7 mouse cellular contexts compared by ENCODE assay signal in genomic region chr12:34432461-34432860, GRCm38 (mm10).
DNase-seq lines count a peak whose midpoint lies in the region; ATAC-seq and TF ChIP-seq lines count a peak whose summit lies in the region.

No protein-coding gene starts in this region.

- H3K36me3 ChIP-seq in intestine, embryonic 15.5 days, result no peaks in the 10 kb centered on the region

- peak; percentile 63; the same call in 1 of the 2 replicates for ATAC-seq in intestine, embryonic 15.5 days

- no peak for TF ChIP-seq POLR2A in cortical plate, adult 2 months (IDR thresholded peaks at IDR 0.05; ENCODE audit: extremely low read depth, insufficient read depth, low read length)

- H3K27ac ChIP-seq in cortical plate, adult 2 months (ENCODE audit: insufficient read depth, low read length), result no peak overlapping the region
- no peak overlapping the region for H3K27ac ChIP-seq in intestine, embryonic 15.5 days

- no peaks in the 10 kb centered on the region for H3K4me1 ChIP-seq in cortical plate, adult 2 months (ENCODE audit: control insufficient read depth, insufficient read depth, low read length)
- no peaks in the 10 kb centered on the region for H3K4me1 ChIP-seq in intestine, embryonic 15.5 days (replicated peaks)

- H3K27me3 ChIP-seq in intestine, embryonic 15.5 days (replicated peaks), result no peaks in the 10 kb centered on the region

- TF ChIP-seq CTCF in cortical plate, adult 2 months (IDR thresholded peaks at IDR 0.05; ENCODE audit: extremely low read depth, insufficient read depth, low read length), result peak; percentile 69

- WGBS in intestine, embryonic 15.5 days, result 30% methylated on average over 5 of the region's 5 CpGs

- H3K4me2 ChIP-seq in intestine, embryonic 15.5 days (replicated peaks), result no peak overlapping the region

- DNase-seq in left cerebral cortex, adult 11 months (ENCODE audit: low spot score), result peak; percentile 7
- DNase-seq in left cerebral cortex, postnatal 4 days, result no peak
- peak; percentile 61 for DNase-seq in Muller cell, postnatal 12 days (ENCODE audit: inconsistent ontology term)
- DNase-seq in naive thymus-derived CD4-positive, alpha-beta T cell, adult 2 months (ENCODE audit: low read depth), result peak; percentile 23
- DNase-seq in urinary bladder, adult 2 months (ENCODE audit: low spot score), result no peak

- H3K9ac ChIP-seq in intestine, embryonic 15.5 days, result no peak overlapping the region

- intact Hi-C loops in left cerebral cortex, postnatal 4 days (cut with DNase I), result loop anchor here (5.0 kb wide), 1 partner anchor 225 kb away; no protein-coding TSS in a partner anchor

- no peak overlapping the region for H3K4me3 ChIP-seq in cortical plate, adult 2 months (ENCODE audit: insufficient read depth, low read length)
- H3K4me3 ChIP-seq in intestine, embryonic 15.5 days (replicated peaks), result no peak overlapping the region

- H3K9me3 ChIP-seq in intestine, embryonic 15.5 days, result no peaks in the 10 kb centered on the region

Comparison
In these comparisons a context has a peak if more than half of its experiments do, and no peak if none do; other contexts are left out.
1. DNase-seq: peak in left cerebral cortex, adult 11 months (single experiment), Muller cell, postnatal 12 days (single experiment) and naive thymus-derived CD4-positive, alpha-beta T cell, adult 2 months (single experiment); none in left cerebral cortex, postnatal 4 days (single experiment) and urinary bladder, adult 2 months (single experiment).